Mouse (Mus musculus) liver, embryonic 12.5 days (tissue): ENCODE data around the gene Slc35b1. TPM values are rescaled to one million over a fixed set of nuclear protein-coding genes. Genes with fewer than 3 reads are reported as not detected.

Source experiments
- ATAC-seq: fragments of 200-750 bp; cut with Nextera tagmentation; 2 replicates; pipeline ENCODE4 v1.8.0; 2017; ENCODE audit warnings: moderate number of reproducible peaks, mild to moderate bottlenecking, moderate library complexity
- H3K27ac ChIP-seq: fragments of 300-500 bp; sonication (generic); 2 replicates; pipeline ENCODE4 v1.5.1; 2016; ENCODE audit warnings: mild to moderate bottlenecking
- H3K27me3 ChIP-seq: fragments of 300-500 bp; sonication (generic); replicated peaks from 2 replicates; pipeline ENCODE4 v1.6.1; 2016; ENCODE audit warnings: mild to moderate bottlenecking, moderate library complexity
- H3K36me3 ChIP-seq: fragments of 300-500 bp; sonication (generic); 2 replicates; pipeline ENCODE4 v1.6.1; 2016; ENCODE audit warnings: mild to moderate bottlenecking, moderate library complexity
- H3K4me1 ChIP-seq: fragments of 300-500 bp; sonication (generic); 2 replicates; pipeline ENCODE4 v1.6.1; 2016
- H3K4me2 ChIP-seq: fragments of 300-500 bp; sonication (generic); 2 replicates; pipeline ENCODE4 v1.6.1; 2016; ENCODE audit warnings: mild to moderate bottlenecking, moderate library complexity
- H3K4me3 ChIP-seq: fragments of 300-500 bp; sonication (generic); 2 replicates; pipeline ENCODE4 v1.5.1; 2016; ENCODE audit warnings: mild to moderate bottlenecking, moderate library complexity
- H3K9ac ChIP-seq: fragments of 300-500 bp; sonication (generic); 2 replicates; pipeline ENCODE4 v1.6.1; 2016; ENCODE audit warnings: mild to moderate bottlenecking, moderate library complexity
- H3K9me3 ChIP-seq: fragments of 300-500 bp; sonication (generic); replicated peaks from 2 replicates; pipeline ENCODE4 v1.6.1; 2016; ENCODE audit warnings: mild to moderate bottlenecking, moderate library complexity
- WGBS: fragments of 180-500 bp; shearing (Covaris S2); methylation state at CpG from one replicate; pipeline ENCODE4 v1.1.7; 2016; ENCODE audit not compliant: insufficient replicate concordance; 5-methylcytosine and 5-hydroxymethylcytosine counted together
- polyA plus RNA-seq: library from polyadenylated mRNA; unstranded; fragments of >200 nt; fragmentation: Nextera tagmentation; extraction: Ambion mirVana; gene quantifications from 2 replicates; pipeline ENCODE4 v1.2.1, GENCODE M21; 2016

The Slc35b1 gene
- polyA plus RNA-seq, 1 experiment from 2014 or later = 61.3 TPM

DNA sequence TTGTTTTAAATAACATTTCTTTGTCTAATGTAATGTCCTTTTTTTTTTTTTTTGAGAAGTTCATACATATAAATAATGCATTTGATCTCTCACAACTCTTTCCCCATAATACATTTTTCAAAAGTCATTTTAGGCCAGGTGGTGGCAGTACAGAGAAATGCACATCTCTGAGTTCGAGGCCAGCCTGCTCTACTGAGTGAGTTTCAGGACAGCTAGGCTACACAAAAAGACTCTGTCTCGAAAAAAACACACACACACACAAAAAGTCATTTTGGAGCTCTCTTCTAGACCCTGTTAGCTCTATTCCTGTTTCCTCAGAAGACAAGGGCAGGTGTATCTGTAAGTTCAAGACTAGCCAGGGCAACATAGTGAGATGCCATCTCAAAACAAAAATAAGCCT is 31.8 kb upstream of the Slc35b1 start:
- peaks cover 96% of the 10 kb centered on the region for H3K4me1 ChIP-seq
- H3K27ac ChIP-seq = peak overlapping the region; percentile 75
- H3K4me3 ChIP-seq = no peak overlapping the region
- peak overlapping the region; percentile 13; the same call in 1 of the 2 replicates for H3K4me2 ChIP-seq
- no peak overlapping the region for H3K9ac ChIP-seq
- WGBS = 75% methylated on average over 2 of the region's 2 CpGs
- H3K9me3 ChIP-seq = no peaks in the 10 kb centered on the region
- no peak for ATAC-seq
- H3K27me3 ChIP-seq = no peaks in the 10 kb centered on the region
- H3K36me3 ChIP-seq = peaks cover 97% of the 10 kb centered on the region

DNA sequence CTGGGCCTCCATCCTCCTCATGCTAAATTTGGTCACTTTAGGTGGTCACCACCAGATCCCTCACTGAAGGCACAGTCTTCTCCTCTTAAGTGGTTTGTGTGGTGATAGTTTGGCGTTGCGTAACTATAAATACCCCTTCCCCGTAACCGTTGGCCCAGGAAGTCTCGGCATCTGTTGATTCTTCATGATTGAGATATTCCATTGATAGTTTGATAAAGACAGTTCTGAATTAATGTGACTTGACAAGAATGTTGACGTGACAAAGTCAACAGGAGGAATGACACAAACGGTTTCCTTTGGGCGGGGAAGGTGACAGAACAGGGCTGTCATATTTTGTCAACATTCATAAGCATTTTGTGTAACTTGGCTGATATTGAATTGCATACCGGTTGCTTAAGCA is 31.3 kb upstream of the Slc35b1 start:
- peak overlapping the region; percentile 75 for H3K27ac ChIP-seq
- 55% methylated on average over 9 of the region's 9 CpGs for WGBS

DNA sequence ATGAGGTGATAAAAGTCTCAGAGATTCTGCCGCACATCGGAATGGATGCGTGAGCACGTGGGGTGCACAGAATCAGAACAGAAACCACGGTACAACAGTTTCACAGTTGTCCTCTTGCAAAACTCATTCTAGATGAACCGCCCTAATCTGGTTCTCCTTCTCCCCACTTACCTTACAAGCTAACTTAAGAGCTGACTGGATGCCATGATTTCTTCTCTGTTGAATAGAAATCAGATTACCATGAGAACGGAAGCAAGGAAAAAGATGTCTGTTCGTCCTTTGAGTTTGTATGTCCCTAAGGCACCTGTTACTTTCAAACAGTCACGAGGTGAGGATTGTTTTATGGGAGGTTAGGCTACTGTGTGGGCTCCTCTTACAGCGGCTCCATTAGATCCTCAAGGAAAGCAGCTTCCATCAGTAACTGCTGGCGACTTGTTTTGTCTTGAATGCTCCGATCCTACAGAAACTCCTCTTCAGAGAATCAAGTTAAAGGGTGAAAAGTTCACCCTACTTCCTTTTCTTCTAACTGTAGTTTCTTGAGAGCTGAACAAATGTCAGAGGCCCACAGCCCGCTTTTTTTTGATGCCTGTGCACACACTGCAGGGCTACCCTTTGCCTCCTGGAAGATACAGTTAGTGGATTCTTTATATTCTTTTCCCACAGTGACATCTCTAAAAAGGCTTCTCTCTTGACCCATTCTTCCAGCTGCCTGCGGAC is 30.1 kb upstream of the Slc35b1 start:
- WGBS = 72% methylated on average over 14 of the region's 14 CpGs
- H3K4me2 ChIP-seq = peak overlapping the region; percentile 68
- H3K9ac ChIP-seq = peak overlapping the region; percentile 45; the same call in 1 of the 2 replicates
- no peaks in the 10 kb centered on the region for H3K27me3 ChIP-seq
- no peak for ATAC-seq
- H3K36me3 ChIP-seq = peaks cover 97% of the 10 kb centered on the region
- peak overlapping the region; percentile 32; the same call in 1 of the 2 replicates for H3K4me3 ChIP-seq
- H3K4me1 ChIP-seq = peaks cover 97% of the 10 kb centered on the region
- H3K9me3 ChIP-seq = no peaks in the 10 kb centered on the region
- peak overlapping the region; percentile 98 for H3K27ac ChIP-seq

More for the DNA sequence above, 31.3 kb upstream of the Slc35b1 start:
- no peaks in the 10 kb centered on the region for H3K9me3 ChIP-seq
- H3K4me2 ChIP-seq = peak overlapping the region; percentile 13; the same call in 1 of the 2 replicates
- peaks cover 97% of the 10 kb centered on the region for H3K4me1 ChIP-seq
- no peak overlapping the region for H3K4me3 ChIP-seq
- peaks cover 97% of the 10 kb centered on the region for H3K36me3 ChIP-seq
- no peaks in the 10 kb centered on the region for H3K27me3 ChIP-seq
- H3K9ac ChIP-seq = no peak overlapping the region
- ATAC-seq = no peak

DNA sequence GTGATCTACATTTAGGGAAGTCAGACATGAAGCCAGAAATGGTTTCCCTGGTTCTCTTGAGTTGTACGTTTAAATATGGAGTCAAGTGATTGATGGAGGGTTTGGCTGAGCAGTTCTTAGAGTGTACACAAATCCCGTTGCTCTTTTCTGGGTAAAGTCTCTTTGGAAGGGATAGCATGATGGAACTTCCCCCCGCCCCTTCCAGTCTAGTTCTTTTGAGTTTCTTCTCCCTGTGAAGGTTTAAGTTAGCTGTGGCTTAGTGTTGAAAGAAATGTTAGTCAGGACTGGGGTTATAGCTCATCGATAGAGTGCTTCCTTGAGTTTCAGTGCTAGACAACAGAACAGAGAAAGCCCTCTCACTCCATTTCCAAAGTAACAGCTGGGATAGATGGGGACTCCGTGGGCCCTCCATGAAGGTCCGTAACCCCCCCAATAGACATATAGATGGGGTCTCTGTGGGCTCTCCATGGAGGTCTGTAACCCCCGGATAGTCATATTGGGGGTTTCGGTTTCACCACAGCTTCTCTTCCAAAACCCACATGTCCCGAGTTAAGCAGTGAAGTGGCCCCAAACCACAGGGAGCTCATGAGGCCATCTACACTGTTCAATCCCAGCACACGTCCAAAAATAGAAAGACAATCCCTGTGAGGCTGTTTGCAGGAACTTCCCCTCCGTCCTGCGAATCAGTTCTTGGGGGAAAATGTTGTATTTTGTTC is 29.4 kb upstream of the Slc35b1 start:
- Histone ChIP-seq H3K4me2 (peak overlapping the region; percentile 68), H3K4me1 (peaks cover 90% of the 10 kb centered on the region)

DNA sequence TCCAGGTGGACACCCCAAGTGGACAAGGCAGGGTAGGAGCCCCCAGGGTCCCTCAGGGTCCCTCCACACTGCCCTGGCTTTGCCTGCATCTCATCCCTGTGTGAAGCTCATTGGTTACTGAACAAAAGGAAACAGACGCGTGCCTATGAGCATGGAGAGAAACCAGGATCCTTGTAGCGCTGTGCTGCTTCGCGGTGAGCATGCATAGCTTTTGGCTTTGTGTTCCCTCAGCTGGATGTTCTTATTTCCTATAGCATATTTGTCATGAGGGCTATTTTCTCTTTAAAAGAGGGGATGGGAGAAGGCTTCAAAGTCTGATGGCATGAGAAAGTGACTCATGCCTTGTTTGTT is 28.9 kb upstream of the Slc35b1 start:
- 86% methylated on average over 5 of the region's 5 CpGs for WGBS
- H3K4me3 ChIP-seq = peak overlapping the region; percentile 32
- no peaks in the 10 kb centered on the region for H3K27me3 ChIP-seq
- peaks cover 84% of the 10 kb centered on the region for H3K4me1 ChIP-seq
- H3K36me3 ChIP-seq = peaks cover 97% of the 10 kb centered on the region
- peak overlapping the region; percentile 71 for H3K9ac ChIP-seq
- H3K9me3 ChIP-seq = no peaks in the 10 kb centered on the region
- H3K27ac ChIP-seq = peak overlapping the region; percentile 98
- H3K4me2 ChIP-seq = peak overlapping the region; percentile 68
- ATAC-seq = no peak

More for the DNA sequence above, 29.4 kb upstream of the Slc35b1 start:
- peak overlapping the region; percentile 32 for H3K4me3 ChIP-seq
- H3K27ac ChIP-seq = peak overlapping the region; percentile 98
- peak overlapping the region; percentile 71 for H3K9ac ChIP-seq
- no peaks in the 10 kb centered on the region for H3K27me3 ChIP-seq
- H3K9me3 ChIP-seq = no peaks in the 10 kb centered on the region
- peaks cover 97% of the 10 kb centered on the region for H3K36me3 ChIP-seq
- 71% methylated on average over 12 of the region's 12 CpGs for WGBS
- no peak for ATAC-seq

DNA sequence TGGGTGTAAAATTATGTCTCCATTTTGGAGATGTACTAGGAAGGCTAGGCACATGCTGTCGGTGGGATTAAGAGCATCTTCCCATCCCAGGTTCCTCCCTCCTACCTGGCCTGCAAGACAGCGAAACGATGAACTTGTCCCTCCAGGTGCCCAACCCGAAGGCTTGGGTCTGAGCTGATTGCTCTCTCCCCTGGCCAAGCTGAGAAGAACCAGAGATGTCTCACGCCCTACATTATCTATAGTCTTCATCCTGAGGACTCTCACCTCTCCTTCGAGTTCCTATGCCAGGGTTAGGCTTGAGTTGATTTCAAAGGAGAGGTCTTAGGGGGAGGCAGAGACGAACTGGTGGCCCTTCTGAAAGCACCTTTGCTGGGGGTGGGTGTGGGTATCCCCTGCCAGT is 28.5 kb upstream of the Slc35b1 start:
- peaks cover 80% of the 10 kb centered on the region for H3K4me1 ChIP-seq
- H3K9ac ChIP-seq = peak overlapping the region; percentile 71
- H3K4me3 ChIP-seq = peak overlapping the region; percentile 32

DNA sequence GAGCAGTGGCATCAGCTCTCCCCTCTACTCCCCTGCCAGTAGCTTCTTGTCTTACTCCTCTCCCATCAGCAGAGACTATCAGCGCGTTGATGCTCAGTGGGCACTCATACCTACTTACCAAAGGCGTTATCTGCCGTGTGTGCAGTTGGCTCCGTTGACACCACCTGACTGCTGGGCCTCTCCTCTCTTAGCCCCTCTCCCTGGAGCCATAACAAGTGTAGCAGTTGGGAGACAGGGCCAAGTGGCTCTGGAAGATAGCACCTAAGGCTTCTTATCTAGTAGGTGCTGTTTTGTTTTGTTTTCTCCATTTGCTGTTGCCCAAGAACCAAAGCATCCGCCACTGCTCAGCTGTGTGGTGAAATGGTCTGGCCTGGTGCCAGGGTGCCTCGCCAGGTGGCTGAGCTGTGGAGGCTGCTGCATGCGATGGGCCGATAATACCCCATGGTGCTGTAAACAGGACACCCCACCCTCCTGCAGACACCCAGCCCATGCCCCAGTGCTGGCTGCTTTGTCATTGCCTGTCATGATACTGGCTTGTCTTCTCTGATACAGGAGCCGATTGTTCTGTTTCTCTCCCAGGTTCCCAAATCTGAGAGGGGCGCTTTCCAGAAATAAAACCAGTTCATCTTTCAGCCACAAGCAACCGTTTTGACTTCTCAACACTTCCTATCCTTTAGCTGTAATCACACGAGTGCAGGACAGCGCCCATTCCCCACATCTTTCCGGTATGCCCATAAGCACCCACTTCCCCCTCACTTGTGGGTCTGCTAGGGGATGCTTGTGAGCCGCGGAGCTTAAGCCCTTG is 27.8 kb upstream of the Slc35b1 start:
- Histone ChIP-seq H3K4me3 (peak overlapping the region; percentile 32), H3K36me3 (peaks cover 96% of the 10 kb centered on the region), H3K27me3 (no peaks in the 10 kb centered on the region), H3K9ac (peak overlapping the region; percentile 71), H3K4me2 (peak overlapping the region; percentile 68), H3K9me3 (no peaks in the 10 kb centered on the region), H3K4me1 (peaks cover 74% of the 10 kb centered on the region), H3K27ac (peak overlapping the region; percentile 98)
- peak; percentile 97 for ATAC-seq
- WGBS = 17% methylated on average over 17 of the region's 17 CpGs

More for the DNA sequence above, 28.5 kb upstream of the Slc35b1 start:
- Histone ChIP-seq H3K36me3 (peaks cover 97% of the 10 kb centered on the region), H3K27me3 (no peaks in the 10 kb centered on the region), H3K4me2 (peak overlapping the region; percentile 68), H3K27ac (peak overlapping the region; percentile 98), H3K9me3 (no peaks in the 10 kb centered on the region)
- WGBS = 43% methylated on average over 7 of the region's 7 CpGs
- ATAC-seq = peak; percentile 30

DNA sequence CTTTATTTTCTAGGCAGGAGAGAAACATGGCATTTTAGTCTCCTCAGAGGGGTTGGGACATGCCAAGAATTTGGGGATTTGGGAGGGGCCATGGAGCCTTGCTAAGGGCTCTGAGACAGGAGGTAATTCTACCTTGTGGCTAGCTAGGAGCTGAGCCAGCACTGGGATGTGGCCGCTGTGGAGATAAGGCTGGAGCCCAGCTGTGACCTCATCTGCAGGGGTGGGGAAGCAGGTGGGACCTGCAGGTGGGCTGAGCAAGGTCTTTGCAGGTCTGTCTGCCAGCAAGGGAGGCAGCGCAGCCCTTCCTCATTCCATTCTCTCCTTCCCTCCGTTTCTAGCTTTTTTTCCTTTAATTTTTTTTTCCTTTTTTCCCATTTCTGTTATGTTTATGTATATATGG is 26.2 kb upstream of the Slc35b1 start:
- Histone ChIP-seq H3K27ac (peak overlapping the region; percentile 98), H3K36me3 (peaks cover 92% of the 10 kb centered on the region), H3K4me2 (peak overlapping the region; percentile 68; the same call in 1 of the 2 replicates), H3K9me3 (no peaks in the 10 kb centered on the region), H3K27me3 (no peaks in the 10 kb centered on the region), H3K4me1 (peaks cover 59% of the 10 kb centered on the region), H3K9ac (no peak overlapping the region), H3K4me3 (no peak overlapping the region)
- ATAC-seq = no peak
- WGBS = 63% methylated on average over 3 of the region's 3 CpGs

DNA sequence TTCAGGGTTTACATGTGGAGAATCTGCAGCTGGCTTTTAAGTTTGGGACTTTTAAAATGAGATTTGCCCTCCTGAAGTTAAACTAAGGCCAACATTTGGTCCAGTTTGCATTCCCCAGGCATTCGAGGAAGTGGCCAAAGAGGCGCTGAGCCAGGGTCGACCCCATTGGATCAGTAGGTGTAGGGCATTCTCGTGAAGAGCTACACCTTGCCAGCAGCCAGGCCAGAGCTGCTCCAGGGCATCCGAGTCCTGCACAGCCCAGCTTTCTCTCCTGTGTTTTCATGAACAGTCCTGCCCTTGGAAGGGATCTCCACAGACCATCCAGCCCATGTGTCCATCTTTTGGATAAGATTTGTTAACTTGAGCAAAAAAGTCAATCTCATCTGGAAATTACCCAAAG is 20.1 kb upstream of the Slc35b1 start:
- Histone ChIP-seq H3K36me3 (peaks cover 94% of the 10 kb centered on the region), H3K4me1 (peaks cover 30% of the 10 kb centered on the region), H3K4me3 (no peak overlapping the region), H3K9me3 (no peaks in the 10 kb centered on the region), H3K27ac (no peak overlapping the region), H3K9ac (no peak overlapping the region), H3K4me2 (no peak overlapping the region), H3K27me3 (no peaks in the 10 kb centered on the region)
- no peak for ATAC-seq
- WGBS = 81% methylated on average over 5 of the region's 5 CpGs

DNA sequence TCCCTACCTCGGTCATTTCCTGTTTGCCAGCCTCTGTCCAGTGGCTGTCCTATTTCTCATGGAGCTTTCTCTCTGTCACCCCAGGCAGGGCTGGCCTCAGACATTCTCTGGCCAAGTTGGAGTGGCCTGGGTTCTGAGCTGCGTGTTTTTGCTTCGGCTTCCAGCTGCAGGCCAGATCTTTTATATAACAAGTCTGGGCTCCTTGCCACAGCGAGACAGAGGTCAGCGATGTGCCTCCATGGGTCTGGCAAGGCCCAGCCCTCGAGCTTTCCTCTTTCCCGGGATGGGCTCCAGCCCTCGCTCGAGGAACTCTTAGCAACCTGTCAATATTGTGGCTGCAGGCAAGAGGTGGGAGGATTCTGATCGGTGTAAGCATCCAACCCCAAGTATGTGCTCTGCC is 18.9 kb upstream of the Slc35b1 start:
- H3K9me3 ChIP-seq = no peaks in the 10 kb centered on the region
- ATAC-seq = no peak
- 89% methylated on average over 10 of the region's 10 CpGs for WGBS
- H3K27me3 ChIP-seq = no peaks in the 10 kb centered on the region
- H3K4me1 ChIP-seq = peaks cover 35% of the 10 kb centered on the region
- peaks cover 94% of the 10 kb centered on the region for H3K36me3 ChIP-seq
- peak overlapping the region; percentile 54; the same call in 1 of the 2 replicates for H3K27ac ChIP-seq
- H3K9ac ChIP-seq = no peak overlapping the region
- no peak overlapping the region for H3K4me3 ChIP-seq
- no peak overlapping the region for H3K4me2 ChIP-seq

DNA sequence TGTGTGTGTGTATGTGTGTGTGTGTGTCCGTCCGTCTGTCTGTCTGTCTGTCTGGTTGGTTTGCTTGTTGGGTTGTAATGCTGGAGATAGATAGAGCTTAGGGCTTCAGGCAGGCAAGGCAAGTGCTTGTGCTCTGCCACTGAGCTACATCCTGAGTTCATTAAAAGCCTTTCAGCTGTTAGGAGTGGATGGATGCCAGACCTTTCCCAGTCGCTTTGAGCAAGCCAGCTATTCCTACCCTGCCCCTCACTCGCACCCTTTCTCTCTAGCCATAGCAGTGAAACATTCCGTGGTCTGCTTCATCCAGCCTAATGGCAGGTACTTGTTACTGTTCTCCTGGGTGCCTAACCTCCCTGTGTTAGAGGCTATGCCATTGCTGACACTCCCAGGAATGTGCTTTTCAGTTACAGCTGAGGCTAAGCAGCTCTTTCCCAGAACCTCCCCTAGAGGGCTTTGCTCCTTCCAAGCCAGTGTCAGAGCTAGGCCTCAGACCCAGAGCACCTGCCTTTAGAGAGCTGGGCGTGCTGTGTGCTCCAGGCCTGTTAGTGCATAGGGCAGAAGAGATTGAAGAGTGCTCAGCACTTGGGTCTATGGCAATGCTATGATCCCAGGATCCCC is 18.1 kb upstream of the Slc35b1 start:
- Histone ChIP-seq H3K4me2 (no peak overlapping the region), H3K4me3 (no peak overlapping the region), H3K9ac (no peak overlapping the region), H3K9me3 (no peaks in the 10 kb centered on the region), H3K27me3 (no peaks in the 10 kb centered on the region), H3K4me1 (peaks cover 35% of the 10 kb centered on the region), H3K36me3 (peaks cover 94% of the 10 kb centered on the region), H3K27ac (0 out of 2 replicates have a peak overlapping the region, but pooled peaks have one; percentile 54)
- ATAC-seq = no peak
- 89% methylated on average over 6 of the region's 6 CpGs for WGBS
